Mouse (Mus musculus) forebrain, embryonic 10.5 days (tissue): ENCODE measurements around the gene Zfp239. TPM values are rescaled to one million over a fixed set of nuclear protein-coding genes. Genes with fewer than 3 reads are reported as not detected.

Experiments used
- DNase-seq: peaks from one replicate; pipeline ENCODE4 v3.0.0-alpha.2; 2017; ENCODE audit warnings: low spot score; ENCODE audit errors: extremely low spot score
- H3K27ac ChIP-seq: fragments of 300-500 bp; sonication (generic); 2 replicates; pipeline ENCODE4 v1.5.1; 2016; ENCODE audit warnings: mild to moderate bottlenecking
- H3K27me3 ChIP-seq: fragments of 300-500 bp; sonication (generic); 2 replicates; pipeline ENCODE4 v1.6.1; 2016; ENCODE audit warnings: mild to moderate bottlenecking; ENCODE audit not compliant: poor library complexity, severe bottlenecking
- H3K36me3 ChIP-seq: fragments of 300-500 bp; sonication (generic); replicated peaks from 2 replicates; pipeline ENCODE4 v1.6.1; 2016; ENCODE audit warnings: mild to moderate bottlenecking, moderate library complexity
- H3K4me1 ChIP-seq: fragments of 300-500 bp; sonication (generic); 2 replicates; pipeline ENCODE4 v1.6.1; 2016
- H3K4me3 ChIP-seq: fragments of 300-500 bp; sonication (generic); 2 replicates; pipeline ENCODE4 v1.5.1; 2016; ENCODE audit warnings: mild to moderate bottlenecking, moderate library complexity
- H3K9me3 ChIP-seq: fragments of 300-500 bp; sonication (generic); 2 replicates; pipeline ENCODE4 v1.6.1; 2016; ENCODE audit warnings: mild to moderate bottlenecking, moderate library complexity
- WGBS: fragments of 180-500 bp; shearing (Covaris S2); methylation state at CpG from one replicate; pipeline ENCODE4 v1.1.7; 2016; 5-methylcytosine and 5-hydroxymethylcytosine counted together
- polyA plus RNA-seq: library from polyadenylated mRNA; unstranded; fragments of >200 nt; fragmentation: Nextera tagmentation; extraction: Ambion mirVana; gene quantifications from 2 replicates; pipeline ENCODE4 v1.2.1, GENCODE M21; 2016

The Zfp239 gene
- polyA plus RNA-seq, 1 experiment from 2014 or later: 13.6 TPM

- peak overlapping the region; percentile 75 for H3K4me3 ChIP-seq
- no peak for DNase-seq
- WGBS: 42% methylated on average over 5 of the region's 5 CpGs
- H3K9me3 ChIP-seq: no peaks in the 10 kb centered on the region
- H3K4me1 ChIP-seq: peaks cover 54% of the 10 kb centered on the region
- no peaks in the 10 kb centered on the region for H3K27me3 ChIP-seq
- H3K36me3 ChIP-seq: peaks cover 53% of the 10 kb centered on the region
- H3K27ac ChIP-seq: peak overlapping the region; percentile 92
Measured at GRCm38 (mm10) chr6:117918043-117918442, 56.1 kb downstream of the Zfp239 start.

GRCm38 (mm10) chr6:117920659-117921640 is 59.0 kb downstream of the Zfp239 start:
- Histone ChIP-seq H3K36me3 (peaks cover 64% of the 10 kb centered on the region), H3K4me1 (peaks cover 38% of the 10 kb centered on the region), H3K27me3 (no peaks in the 10 kb centered on the region), H3K9me3 (no peaks in the 10 kb centered on the region), H3K27ac (no peak overlapping the region), H3K4me3 (no peak overlapping the region)
- 71% methylated on average over 3 of the region's 3 CpGs for WGBS
- no peak for DNase-seq

- H3K4me1 ChIP-seq: peaks cover 29% of the 10 kb centered on the region
- H3K27me3 ChIP-seq: no peaks in the 10 kb centered on the region
- no peak for DNase-seq
- H3K9me3 ChIP-seq: no peaks in the 10 kb centered on the region
- H3K4me3 ChIP-seq: no peak overlapping the region
- H3K27ac ChIP-seq: no peak overlapping the region
- WGBS: 93% methylated on average over 3 of the region's 3 CpGs
- peaks cover 75% of the 10 kb centered on the region for H3K36me3 ChIP-seq
Measured at GRCm38 (mm10) chr6:117922041-117922440, 60.1 kb downstream of the Zfp239 start.

Other genes starting within 250 kb of the Zfp239 start
- gene Zfp637, start 20.9 kb upstream of the Zfp239 start, polyA plus RNA-seq: 91.1 and 97.4 TPM in 2 replicates
- 890 and 940 TPM in 2 replicates for gene Hnrnpf, start 38.2 kb downstream of the Zfp239 start, polyA plus RNA-seq
- 2.0 and 2.5 TPM in 2 replicates for gene Fxyd4, start 75.6 kb downstream of the Zfp239 start, polyA plus RNA-seq
- gene Rasgef1a, start 149.3 kb downstream of the Zfp239 start, polyA plus RNA-seq: 0.22 TPM in 1 of 2 replicates, not detected in the other